Mouse (Mus musculus): ENCODE data around the gene Fads1. TPM values are rescaled to one million over a fixed set of nuclear protein-coding genes. Genes with fewer than 3 reads are reported as not detected.
A peak's percentile ranks its signal among the peaks of the same experiment; 100 is the strongest.

The Fads1 gene
- polyA plus RNA-seq, 1 experiment from 2014 or later: 201 TPM

DNA sequence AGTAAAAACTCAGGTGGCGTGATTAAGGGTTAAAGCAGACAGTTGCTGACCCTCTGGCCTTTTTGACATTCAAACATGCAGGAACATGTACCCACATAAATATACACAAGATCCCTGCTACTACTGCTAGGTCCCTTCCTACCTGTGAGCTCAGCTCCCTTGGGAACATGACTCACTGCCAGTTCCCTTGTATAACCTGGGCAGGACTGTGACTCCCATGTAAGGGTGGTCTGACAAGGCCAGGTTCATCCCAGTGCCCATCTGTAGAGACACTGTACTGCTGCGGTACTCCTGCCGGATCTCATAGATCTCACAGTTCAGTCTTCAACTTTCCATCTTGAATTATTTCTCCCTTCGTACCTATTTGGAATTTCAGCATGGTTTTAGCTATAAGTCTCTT lies 14.4 kb downstream of the Fads1 start:
- H3K36me3 ChIP-seq: peaks cover 68% of the 10 kb centered on the region
- H3K9me3 ChIP-seq: no peaks in the 10 kb centered on the region
- no peaks in the 10 kb centered on the region for H3K27me3 ChIP-seq
- H3K4me2 ChIP-seq (replicated peaks): no peak overlapping the region
- no peak overlapping the region for H3K4me3 ChIP-seq
- no peak overlapping the region for H3K9ac ChIP-seq (replicated peaks)
- ATAC-seq (ENCODE audit: low FRiP score, low read depth): no peak
- WGBS: 91% methylated on average over 4 of the region's 4 CpGs
- H3K4me1 ChIP-seq: no peaks in the 10 kb centered on the region
- no peak overlapping the region for H3K27ac ChIP-seq (replicated peaks)

DNA sequence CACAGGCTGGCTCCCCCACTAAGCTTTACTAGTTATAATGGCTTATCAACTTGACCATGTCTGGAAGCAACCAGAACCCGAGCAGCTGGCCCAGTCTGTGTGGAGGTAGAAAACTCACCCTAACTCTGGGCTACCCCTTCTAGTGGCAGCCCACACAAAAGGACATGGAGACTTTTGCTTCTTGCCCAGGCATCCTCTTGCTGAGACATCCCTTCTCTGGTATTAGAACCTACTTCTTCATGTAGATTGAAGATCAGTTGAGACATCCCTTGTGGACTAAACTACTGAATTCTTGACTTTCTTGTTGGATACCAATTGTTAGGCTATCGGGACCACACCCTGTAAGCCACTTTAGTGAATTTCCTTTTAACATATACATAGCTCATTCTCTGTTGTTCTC lies 15.6 kb downstream of the Fads1 start:
- 93% methylated on average over 2 of the region's 2 CpGs for WGBS
- Histone ChIP-seq H3K4me3 (no peak overlapping the region), H3K4me1 (peaks cover 8% of the 10 kb centered on the region), H3K9ac (replicated peaks) (no peak overlapping the region), H3K27me3 (no peaks in the 10 kb centered on the region), H3K36me3 (peaks cover 57% of the 10 kb centered on the region), H3K4me2 (replicated peaks) (no peak overlapping the region), H3K9me3 (no peaks in the 10 kb centered on the region), H3K27ac (replicated peaks) (peak overlapping the region; percentile 40; the same call in 1 of the 2 replicates)
- no peak for ATAC-seq (ENCODE audit: low FRiP score, low read depth)

DNA sequence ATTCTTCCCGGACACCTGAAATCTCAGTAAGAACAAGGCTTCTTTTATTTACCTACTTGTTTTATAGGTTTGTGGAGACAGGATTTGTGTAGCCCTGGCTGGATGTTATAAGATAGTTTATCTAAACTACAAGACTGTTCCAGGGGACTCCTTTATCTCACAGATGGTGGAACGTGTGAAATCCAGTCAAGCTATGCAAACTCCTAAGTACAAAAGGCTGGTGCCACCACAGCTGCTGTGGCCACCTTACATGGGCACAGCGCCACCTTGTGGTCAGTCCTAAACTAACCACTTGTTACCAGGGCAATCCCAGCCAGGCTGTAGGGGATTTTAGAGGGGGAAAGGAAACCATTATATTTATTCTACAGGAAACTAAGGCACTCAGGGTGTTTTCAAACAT lies 16.0 kb downstream of the Fads1 start:
- Histone ChIP-seq H3K36me3 (peaks cover 52% of the 10 kb centered on the region), H3K4me2 (replicated peaks) (no peak overlapping the region), H3K9ac (replicated peaks) (no peak overlapping the region), H3K27me3 (no peaks in the 10 kb centered on the region), H3K4me3 (no peak overlapping the region), H3K4me1 (peaks cover 9% of the 10 kb centered on the region), H3K9me3 (no peaks in the 10 kb centered on the region), H3K27ac (replicated peaks) (0 out of 2 replicates have a peak overlapping the region, but pooled peaks have one; percentile 40)
- WGBS: 31% methylated on average over 3 of the region's 3 CpGs
- ATAC-seq (ENCODE audit: low FRiP score, low read depth): peak; percentile 34; the same call in 1 of the 2 replicates

DNA sequence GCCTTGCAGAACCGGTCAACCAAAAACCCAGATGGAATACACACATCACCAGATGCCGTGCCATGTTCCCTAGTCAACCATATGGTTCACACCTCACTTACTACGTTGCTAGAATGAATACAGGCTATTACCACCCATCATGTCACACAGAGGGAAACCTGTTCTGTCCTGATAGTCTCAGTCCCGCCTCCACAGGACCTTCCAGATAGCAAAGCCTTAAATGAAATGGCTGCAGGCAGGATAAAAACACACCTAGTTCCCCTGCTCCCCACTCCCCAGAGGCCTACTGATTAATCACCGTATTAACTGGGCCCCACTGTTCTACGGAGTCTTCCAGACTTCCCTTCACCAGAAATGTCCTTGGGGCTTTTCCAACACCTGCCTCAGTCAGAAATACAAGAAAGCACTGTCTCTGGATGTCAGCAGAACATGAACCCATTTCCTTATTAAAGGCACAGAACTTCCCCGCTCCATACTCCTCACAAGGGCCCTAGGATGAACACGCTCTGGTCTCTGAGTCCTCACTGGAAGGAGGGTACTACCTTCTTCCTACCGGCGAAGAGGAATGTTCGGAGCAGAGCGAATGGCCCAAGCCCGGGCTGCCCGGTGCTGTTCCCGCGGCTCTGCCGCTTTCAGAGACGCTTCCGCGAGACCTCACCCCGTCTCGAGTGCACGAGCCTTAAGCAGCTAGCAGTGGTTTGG lies 20.6 kb downstream of the Fads1 start:
- Histone ChIP-seq H3K9me3 (no peaks in the 10 kb centered on the region), H3K9ac (replicated peaks) (peak overlapping the region; percentile 87), H3K4me2 (replicated peaks) (peak overlapping the region; percentile 93), H3K27me3 (no peaks in the 10 kb centered on the region), H3K4me3 (peak overlapping the region; percentile 89), H3K36me3 (peaks cover 49% of the 10 kb centered on the region), H3K4me1 (peaks cover 18% of the 10 kb centered on the region), H3K27ac (replicated peaks) (peak overlapping the region; percentile 76)
- 4% methylated on average over 23 of the region's 23 CpGs for WGBS
- 0 out of 2 replicates have a peak, but pooled peaks have one; percentile 2 for ATAC-seq (ENCODE audit: low FRiP score, low read depth)

DNA sequence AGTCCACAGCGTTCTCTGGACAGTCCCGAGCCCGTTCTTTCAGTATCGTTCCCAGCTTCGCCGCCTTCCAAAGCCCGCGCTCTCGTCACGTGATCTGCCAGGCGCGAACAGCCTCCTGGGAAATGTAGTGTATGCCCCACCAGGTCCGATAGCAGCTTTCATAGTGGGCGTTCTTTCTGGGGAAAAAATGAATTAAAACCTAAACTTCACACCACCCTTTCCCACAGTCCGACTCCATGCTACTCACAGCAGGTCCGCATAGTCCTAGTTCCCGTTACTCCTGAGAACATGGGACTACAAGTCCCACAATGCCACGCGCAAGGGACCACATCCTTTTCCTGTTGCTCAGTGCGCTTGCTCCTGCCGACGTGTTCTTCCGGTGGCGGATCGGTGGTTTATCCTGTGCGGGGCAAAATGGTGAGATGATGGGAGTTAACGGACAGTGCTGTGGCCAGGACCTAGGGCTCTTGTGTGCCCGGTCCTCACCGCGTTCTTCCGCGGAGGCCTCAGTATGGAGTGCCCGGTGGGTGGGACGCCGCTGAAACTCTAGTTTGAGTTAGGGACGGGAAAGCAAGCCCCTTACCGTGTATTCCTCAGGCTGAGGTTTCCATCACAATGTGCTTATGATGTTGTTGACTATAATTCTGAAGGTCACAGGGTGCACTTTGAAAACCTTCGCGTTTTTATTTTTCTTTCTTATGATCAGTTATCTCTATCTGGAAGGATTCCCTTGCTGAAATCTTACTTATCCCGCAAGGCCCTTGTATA lies 21.3 kb downstream of the Fads1 start, which contains the start of the genes Tmem258 and Fen1:
Gene Tmem258, plus strand, starts transcription at position 167 of the 768 bp plus-strand sequence.
Gene Fen1, minus strand, starts transcription at position 322 of the 768 bp plus-strand sequence.
- peaks cover 56% of the 10 kb centered on the region for H3K36me3 ChIP-seq
- H3K27ac ChIP-seq (replicated peaks): peak within 1 kb of the TSS; percentile 76
- peaks cover 18% of the 10 kb centered on the region for H3K4me1 ChIP-seq
- no peaks in the 10 kb centered on the region for H3K9me3 ChIP-seq
- H3K4me3 ChIP-seq: peak within 1 kb of the TSS; percentile 89
- peak within 1 kb of the TSS; percentile 93 for H3K4me2 ChIP-seq (replicated peaks)
- H3K9ac ChIP-seq (replicated peaks): peak within 1 kb of the TSS; percentile 87
- under 1% methylated on average over 40 of the region's 40 CpGs for WGBS
- ATAC-seq (ENCODE audit: low FRiP score, low read depth): peak; percentile 93
- H3K27me3 ChIP-seq: no peaks in the 10 kb centered on the region

DNA sequence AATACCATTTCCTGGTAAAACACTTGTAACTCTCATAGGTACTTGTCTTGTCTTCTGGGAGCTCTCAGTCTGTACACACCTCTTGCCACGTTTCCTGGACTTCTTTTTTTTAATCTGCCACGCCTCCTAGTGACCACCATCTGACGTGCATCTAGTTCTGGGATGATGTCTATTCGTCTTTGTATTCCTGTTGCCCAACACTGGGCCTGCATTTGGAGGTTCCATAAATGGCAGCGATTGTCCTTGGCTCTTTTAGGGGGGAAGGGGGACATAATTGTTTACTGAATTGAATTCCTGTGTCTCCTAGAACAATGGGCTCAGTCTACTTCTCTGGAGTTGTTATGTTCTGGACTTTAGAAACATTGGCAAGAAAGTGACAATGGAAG lies 21.9 kb downstream of the Fads1 start:
- Histone ChIP-seq H3K9ac (replicated peaks) (peak overlapping the region; percentile 87), H3K4me1 (peaks cover 18% of the 10 kb centered on the region), H3K4me2 (replicated peaks) (peak overlapping the region; percentile 93), H3K9me3 (no peaks in the 10 kb centered on the region), H3K4me3 (peak overlapping the region; percentile 89), H3K36me3 (peaks cover 56% of the 10 kb centered on the region), H3K27ac (replicated peaks) (peak overlapping the region; percentile 76; the same call in 1 of the 2 replicates), H3K27me3 (no peaks in the 10 kb centered on the region)
- peak; percentile 42 for ATAC-seq (ENCODE audit: low FRiP score, low read depth)
- 2% methylated on average over 5 of the region's 5 CpGs for WGBS

DNA sequence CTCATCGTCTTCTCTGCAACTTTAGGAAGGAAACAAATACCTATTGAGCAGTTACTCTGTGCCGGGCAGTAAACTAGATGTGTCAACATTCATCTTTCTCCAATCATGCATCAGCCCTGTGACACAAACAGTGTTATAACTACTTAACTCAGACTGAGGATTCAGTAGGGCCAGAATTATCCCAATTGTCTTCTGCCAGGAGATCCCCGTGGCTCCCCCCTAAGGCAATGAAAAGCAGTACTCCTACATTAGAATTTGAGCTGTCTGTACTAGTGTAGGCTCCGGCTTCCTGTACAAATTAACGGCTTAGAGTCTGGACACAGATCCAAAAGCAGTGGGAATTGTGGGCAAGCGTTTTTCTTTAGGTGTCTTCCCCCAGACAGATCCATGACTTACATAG lies 22.4 kb downstream of the Fads1 start:
- H3K9ac ChIP-seq (replicated peaks): no peak overlapping the region

DNA sequence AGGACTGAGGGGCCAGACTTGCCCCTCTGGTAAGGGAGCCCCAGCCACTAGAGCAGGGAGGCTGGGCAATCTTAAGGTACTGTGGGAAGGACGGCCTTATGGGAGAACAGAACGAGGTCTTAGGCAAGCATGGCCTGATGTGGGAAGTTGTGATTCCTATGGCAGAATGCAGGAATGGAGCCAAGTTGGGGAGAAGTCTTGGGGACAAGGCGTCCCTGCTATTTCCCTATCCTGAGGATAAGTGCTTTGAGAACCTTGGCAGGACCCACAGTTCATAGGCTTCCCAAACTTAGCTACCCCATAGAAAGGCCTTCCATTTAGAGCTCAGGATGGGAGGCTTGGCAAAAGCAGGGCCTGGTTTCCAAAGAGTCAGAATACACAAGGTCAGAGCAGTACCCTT lies 26.2 kb downstream of the Fads1 start:
- H3K4me3 ChIP-seq: no peak overlapping the region
- H3K36me3 ChIP-seq: peaks cover 54% of the 10 kb centered on the region
- no peak for ATAC-seq (ENCODE audit: low FRiP score, low read depth)
- no peak overlapping the region for H3K27ac ChIP-seq (replicated peaks)
- H3K9ac ChIP-seq (replicated peaks): no peak overlapping the region
- no peaks in the 10 kb centered on the region for H3K9me3 ChIP-seq
- H3K4me2 ChIP-seq (replicated peaks): no peak overlapping the region
- H3K4me1 ChIP-seq: peaks cover 9% of the 10 kb centered on the region; the same call in 1 of the 2 replicates
- H3K27me3 ChIP-seq: no peaks in the 10 kb centered on the region
- WGBS: 86% methylated on average over 3 of the region's 3 CpGs

More for the DNA sequence above, 22.4 kb downstream of the Fads1 start:
- no peak overlapping the region for H3K27ac ChIP-seq (replicated peaks)
- H3K4me1 ChIP-seq: peaks cover 18% of the 10 kb centered on the region
- peak overlapping the region; percentile 89 for H3K4me3 ChIP-seq
- H3K27me3 ChIP-seq: no peaks in the 10 kb centered on the region
- H3K36me3 ChIP-seq: peaks cover 56% of the 10 kb centered on the region
- no peaks in the 10 kb centered on the region for H3K9me3 ChIP-seq
- peak overlapping the region; percentile 93 for H3K4me2 ChIP-seq (replicated peaks)
- no peak for ATAC-seq (ENCODE audit: low FRiP score, low read depth)
- WGBS: 76% methylated on average over 6 of the region's 6 CpGs

DNA sequence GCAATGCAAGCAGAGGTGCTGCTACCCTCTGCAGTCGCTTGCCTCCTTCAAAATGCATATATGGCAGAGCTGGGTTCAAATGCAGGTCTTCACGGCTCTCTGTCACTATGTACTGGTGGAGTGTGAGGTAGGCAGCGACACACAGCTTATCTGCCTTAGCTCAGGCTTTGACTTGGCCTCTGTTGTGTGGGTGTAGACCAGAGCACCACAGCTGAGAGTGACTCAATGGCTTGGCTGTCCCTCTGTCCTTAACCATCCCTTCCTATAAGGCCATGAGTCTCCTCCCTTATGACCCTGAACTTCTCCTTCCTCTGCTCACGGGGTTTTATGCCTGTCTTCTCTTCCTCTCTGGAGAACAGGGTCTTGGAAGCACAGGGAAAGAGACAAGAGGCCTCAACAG lies 28.2 kb downstream of the Fads1 start:
- Histone ChIP-seq H3K9ac (replicated peaks) (no peak overlapping the region), H3K4me2 (replicated peaks) (no peak overlapping the region), H3K4me1 (no peaks in the 10 kb centered on the region), H3K27ac (replicated peaks) (no peak overlapping the region), H3K4me3 (no peak overlapping the region), H3K9me3 (no peaks in the 10 kb centered on the region), H3K27me3 (no peaks in the 10 kb centered on the region), H3K36me3 (peaks cover 53% of the 10 kb centered on the region)
- 84% methylated on average over 4 of the region's 4 CpGs for WGBS
- no peak for ATAC-seq (ENCODE audit: low FRiP score, low read depth)

DNA sequence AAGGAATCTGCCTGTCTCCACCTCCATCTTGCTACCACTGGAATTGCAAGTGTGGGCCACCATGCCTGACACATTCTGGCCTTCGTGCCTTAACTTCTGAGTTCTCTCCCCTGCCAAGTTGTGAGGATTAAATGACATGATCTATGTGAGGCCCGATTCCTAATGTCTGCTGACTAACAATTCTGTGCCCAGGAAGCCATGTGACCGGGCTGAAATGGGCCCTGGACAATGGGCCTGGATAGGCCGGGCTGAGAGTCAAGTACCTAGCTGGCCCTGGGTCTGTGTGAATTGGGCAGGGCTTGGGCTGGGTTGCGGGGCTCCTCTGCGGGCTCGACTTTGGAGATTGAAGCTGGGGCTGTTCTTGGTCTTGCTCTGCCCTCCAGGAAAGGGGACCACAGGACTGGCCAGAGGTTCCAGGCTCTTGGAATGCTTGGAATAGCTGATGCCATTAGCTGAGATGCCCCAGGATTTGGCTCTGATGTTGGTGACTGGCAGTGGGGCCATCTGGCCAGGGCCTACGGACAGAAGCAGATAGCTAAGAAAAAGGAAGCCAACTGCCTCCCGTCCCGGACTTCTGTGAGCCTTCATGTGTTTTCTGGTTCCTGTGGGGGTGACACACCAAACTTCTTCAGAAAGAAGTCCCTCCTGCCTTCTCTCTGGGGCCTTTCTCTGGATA lies 31.2 kb downstream of the Fads1 start:
- WGBS: 88% methylated on average over 10 of the region's 10 CpGs
- ATAC-seq (ENCODE audit: low FRiP score, low read depth): no peak
- peaks cover 23% of the 10 kb centered on the region for H3K36me3 ChIP-seq

DNA sequence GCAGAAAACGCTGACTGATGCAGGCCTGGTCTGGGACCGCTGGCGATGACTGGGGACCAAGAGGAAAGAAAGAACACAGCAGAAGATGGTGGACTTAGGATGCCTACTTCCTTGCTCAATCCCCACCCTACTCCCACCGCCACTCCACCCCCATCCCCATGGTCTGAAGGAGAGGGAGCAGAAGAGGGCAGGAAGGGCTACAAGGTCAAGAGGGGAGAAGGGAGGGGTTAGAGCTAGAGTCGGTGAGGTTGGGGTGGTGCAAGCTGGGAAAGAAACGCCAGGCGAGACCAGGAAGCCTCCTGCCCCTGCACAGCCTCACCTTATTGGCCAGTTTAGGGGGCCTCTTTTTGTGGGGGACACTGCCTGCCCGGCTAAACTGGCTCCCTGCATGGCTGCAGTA lies 33.4 kb downstream of the Fads1 start:
- no peak overlapping the region for H3K4me3 ChIP-seq
- no peak overlapping the region for H3K9ac ChIP-seq (replicated peaks)
- H3K9me3 ChIP-seq: no peaks in the 10 kb centered on the region
- H3K4me2 ChIP-seq (replicated peaks): no peak overlapping the region
- peaks cover 2% of the 10 kb centered on the region for H3K36me3 ChIP-seq
- 83% methylated on average over 8 of the region's 8 CpGs for WGBS
- H3K4me1 ChIP-seq: no peaks in the 10 kb centered on the region
- no peak overlapping the region for H3K27ac ChIP-seq (replicated peaks)
- no peak for ATAC-seq (ENCODE audit: low FRiP score, low read depth)
- no peaks in the 10 kb centered on the region for H3K27me3 ChIP-seq

More for the DNA sequence above, 31.2 kb downstream of the Fads1 start:
- Histone ChIP-seq H3K9ac (replicated peaks) (no peak overlapping the region), H3K4me2 (replicated peaks) (no peak overlapping the region), H3K9me3 (no peaks in the 10 kb centered on the region), H3K4me1 (no peaks in the 10 kb centered on the region), H3K27ac (replicated peaks) (no peak overlapping the region), H3K27me3 (no peaks in the 10 kb centered on the region), H3K4me3 (no peak overlapping the region)

All from midbrain, embryonic 12.5 days (tissue).